Mouse (Mus musculus) heart, embryonic 15.5 days (tissue): ENCODE measurements around the gene Zfp507. TPM values are rescaled to one million over a fixed set of nuclear protein-coding genes. Genes with fewer than 3 reads are reported as not detected.

Experiments used
- ATAC-seq: fragments of 200-750 bp; cut with Nextera tagmentation; replicated peaks from 2 replicates; pipeline ENCODE4 v1.8.0; 2017; ENCODE audit warnings: low read depth, moderate TSS enrichment; ENCODE audit not compliant: insufficient number of reproducible peaks, insufficient read depth, low FRiP score
- H3K27ac ChIP-seq: fragments of 300-500 bp; sonication (generic); 2 replicates; pipeline ENCODE4 v1.5.1; 2015; ENCODE audit warnings: mild to moderate bottlenecking, inconsistent platforms
- H3K27me3 ChIP-seq: fragments of 300-500 bp; sonication (generic); 2 replicates; pipeline ENCODE4 v1.6.1; 2015; ENCODE audit warnings: inconsistent platforms
- H3K36me3 ChIP-seq: fragments of 300-500 bp; sonication (generic); 2 replicates; pipeline ENCODE4 v1.6.1; 2015; ENCODE audit warnings: mild to moderate bottlenecking, inconsistent platforms
- H3K4me1 ChIP-seq: fragments of 300-500 bp; sonication (generic); replicated peaks from 2 replicates; pipeline ENCODE4 v1.6.1; 2015; ENCODE audit warnings: inconsistent platforms
- H3K4me2 ChIP-seq: fragments of 300-500 bp; sonication (generic); 2 replicates; pipeline ENCODE4 v1.6.1; 2015; ENCODE audit warnings: inconsistent platforms, mild to moderate bottlenecking, moderate library complexity
- H3K4me3 ChIP-seq: fragments of 300-500 bp; sonication (generic); 2 replicates; pipeline ENCODE4 v1.5.1; 2015; ENCODE audit warnings: mild to moderate bottlenecking, inconsistent platforms
- H3K9ac ChIP-seq: fragments of 300-500 bp; sonication (generic); 2 replicates; pipeline ENCODE4 v1.6.1; 2015; ENCODE audit warnings: mild to moderate bottlenecking, inconsistent platforms
- H3K9me3 ChIP-seq: fragments of 300-500 bp; sonication (generic); replicated peaks from 2 replicates; pipeline ENCODE4 v1.6.1; 2016; ENCODE audit warnings: inconsistent platforms
- WGBS: fragments of 180-500 bp; shearing (Covaris S2); methylation state at CpG from one replicate; pipeline ENCODE4 v1.1.7; 2015; ENCODE audit warnings: mixed read lengths; 5-methylcytosine and 5-hydroxymethylcytosine counted together
- polyA plus RNA-seq: library from polyadenylated mRNA; unstranded; fragments of >200 nt; fragmentation: Nextera tagmentation; extraction: Ambion mirVana; gene quantifications from 2 replicates; pipeline ENCODE4 v1.2.1, GENCODE M21; 2015

The Zfp507 gene
- 11.1 and 11.9 TPM in 2 replicates for polyA plus RNA-seq

- ATAC-seq: peak; percentile 95
- Histone ChIP-seq H3K27me3 (no peaks in the 10 kb centered on the region), H3K9ac (peak within 1 kb of the TSS; percentile 97), H3K36me3 (peaks cover 27% of the 10 kb centered on the region), H3K4me3 (peak within 1 kb of the TSS; percentile 96), H3K4me1 (peaks cover 6% of the 10 kb centered on the region; the same call in 1 of the 2 replicates), H3K27ac (peak within 1 kb of the TSS; percentile 84), H3K4me2 (peak within 1 kb of the TSS; percentile 82), H3K9me3 (no peaks in the 10 kb centered on the region)
- whole genome bisulfite sequencing: 21% methylated on average over 23 of the region's 26 CpGs
These were observed at the start of gene Zfp507 for GRCm38 (mm10) chr7:35802906-35803595. Gene Zfp507 (minus strand): TSS chr7:35803003.

DNA sequence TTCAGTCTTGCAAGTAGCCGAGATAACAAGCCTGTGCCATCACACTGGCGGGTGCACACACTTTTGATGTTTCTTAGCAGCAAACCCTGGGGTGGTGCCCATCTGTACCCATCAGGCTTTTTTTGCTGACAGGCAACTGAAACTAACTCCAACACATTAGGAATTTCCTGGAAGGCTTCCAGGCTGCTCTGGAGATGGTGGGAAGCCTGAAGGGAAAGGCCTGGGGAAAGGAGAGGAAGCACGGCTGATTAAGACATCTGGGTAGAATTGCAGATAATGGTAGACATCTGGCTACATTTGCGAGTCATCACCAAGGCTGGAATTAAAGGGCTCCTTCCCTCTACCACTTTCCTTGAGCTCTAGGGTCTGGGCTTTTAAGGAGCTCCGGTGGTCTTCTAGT, 47.6 kb upstream of the Zfp507 start:
- Histone ChIP-seq H3K4me3 (no peak overlapping the region), H3K36me3 (no peaks in the 10 kb centered on the region), H3K27ac (no peak overlapping the region), H3K9me3 (no peaks in the 10 kb centered on the region), H3K4me2 (no peak overlapping the region), H3K4me1 (no peaks in the 10 kb centered on the region), H3K9ac (no peak overlapping the region), H3K27me3 (no peaks in the 10 kb centered on the region)
- no peak for ATAC-seq
- 55% methylated on average over 5 of the region's 5 CpGs for WGBS

- Histone ChIP-seq H3K4me1 (no peaks in the 10 kb centered on the region), H3K27me3 (no peaks in the 10 kb centered on the region), H3K9ac (no peak overlapping the region), H3K36me3 (no peaks in the 10 kb centered on the region), H3K4me2 (no peak overlapping the region), H3K9me3 (no peaks in the 10 kb centered on the region), H3K4me3 (no peak overlapping the region), H3K27ac (no peak overlapping the region)
- WGBS: 54% methylated on average over 14 of the region's 14 CpGs
- ATAC-seq: no peak
These were observed 45.7 kb upstream of the Zfp507 start for GRCm38 (mm10) chr7:35848526-35848925.

DNA sequence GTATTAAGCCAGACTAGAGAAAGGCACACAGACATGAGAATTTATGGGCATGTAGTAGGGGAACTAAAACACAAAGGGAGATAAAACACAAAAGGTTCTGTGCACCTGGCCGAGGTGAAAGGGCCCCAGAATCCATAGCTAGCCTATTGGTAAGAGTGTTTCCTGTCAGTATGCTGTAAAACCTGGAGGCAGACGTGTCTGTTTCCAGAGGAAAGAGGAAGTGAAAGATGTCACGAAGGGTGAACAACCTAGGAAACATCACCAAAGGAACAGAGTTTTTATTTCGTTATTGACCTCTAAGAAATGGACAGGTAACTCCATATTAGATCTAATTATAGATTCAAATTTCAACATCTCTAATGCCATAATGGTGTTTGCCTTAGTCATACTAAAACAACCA, 37.7 kb upstream of the Zfp507 start:
- Histone ChIP-seq H3K27ac (no peak overlapping the region), H3K4me2 (no peak overlapping the region), H3K27me3 (0 out of 2 replicates have a peak, but pooled peaks cover 3% of the 10 kb centered on the region), H3K9me3 (no peaks in the 10 kb centered on the region), H3K4me1 (peaks cover 3% of the 10 kb centered on the region; the same call in 1 of the 2 replicates), H3K4me3 (no peak overlapping the region), H3K36me3 (no peaks in the 10 kb centered on the region), H3K9ac (no peak overlapping the region)
- ATAC-seq: no peak
- WGBS: 58% methylated on average over 4 of the region's 4 CpGs

DNA sequence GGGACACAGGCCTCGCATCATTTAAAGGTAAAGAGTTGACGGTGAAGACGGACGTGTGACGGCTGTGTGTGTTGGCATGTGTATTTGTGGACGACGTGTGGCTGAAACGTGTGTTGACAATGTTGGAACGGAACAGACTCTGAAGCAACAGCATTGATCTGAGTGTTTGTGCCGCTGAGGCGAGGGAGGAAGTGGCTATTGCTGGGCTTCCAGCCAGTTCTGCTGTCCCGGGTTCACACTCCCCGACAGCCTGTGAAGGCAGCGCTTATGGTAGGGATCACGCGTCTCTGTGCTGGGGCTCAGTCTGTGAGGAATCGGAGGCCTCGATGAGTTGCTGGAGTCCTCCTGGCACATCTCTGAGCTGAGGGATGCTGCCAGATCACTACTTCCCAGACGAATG, 34.0 kb upstream of the Zfp507 start:
- H3K4me3 ChIP-seq: no peak overlapping the region
- peaks cover 3% of the 10 kb centered on the region; the same call in 1 of the 2 replicates for H3K4me1 ChIP-seq
- no peak overlapping the region for H3K9ac ChIP-seq
- H3K27me3 ChIP-seq: 0 out of 2 replicates have a peak, but pooled peaks cover 3% of the 10 kb centered on the region
- no peak overlapping the region for H3K27ac ChIP-seq
- peak overlapping the region; percentile 35 for H3K4me2 ChIP-seq
- WGBS: 22% methylated on average over 19 of the region's 19 CpGs
- peak; percentile 80 for ATAC-seq
- no peaks in the 10 kb centered on the region for H3K36me3 ChIP-seq
- no peaks in the 10 kb centered on the region for H3K9me3 ChIP-seq

GRCm38 (mm10) chr7:35836415-35836814, 33.6 kb upstream of the Zfp507 start:
- Histone ChIP-seq H3K27me3 (0 out of 2 replicates have a peak, but pooled peaks cover 3% of the 10 kb centered on the region), H3K4me2 (peak overlapping the region; percentile 35), H3K9ac (no peak overlapping the region), H3K4me3 (no peak overlapping the region), H3K4me1 (peaks cover 3% of the 10 kb centered on the region; the same call in 1 of the 2 replicates), H3K27ac (no peak overlapping the region), H3K9me3 (no peaks in the 10 kb centered on the region), H3K36me3 (no peaks in the 10 kb centered on the region)
- WGBS: 48% methylated on average over 3 of the region's 3 CpGs
- no peak for ATAC-seq

DNA sequence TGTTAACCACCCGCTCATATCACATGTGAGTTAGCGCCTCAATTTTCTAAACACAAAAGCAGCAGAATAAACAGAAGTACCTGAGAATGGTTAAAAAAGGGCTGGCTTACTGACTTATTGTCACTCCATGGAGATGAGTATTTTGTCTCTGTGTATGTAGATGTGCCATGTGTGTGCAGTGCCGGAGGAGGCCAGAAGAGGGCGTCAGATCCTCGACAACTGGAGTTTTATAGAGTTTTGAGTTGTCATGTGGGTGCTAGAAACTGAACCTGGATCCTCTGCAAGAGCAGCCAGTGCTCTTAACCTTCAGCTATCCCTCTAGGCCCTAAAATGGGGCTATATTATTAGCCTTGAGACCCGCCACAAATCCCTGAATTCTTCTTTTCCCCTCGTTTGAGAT, 27.3 kb upstream of the Zfp507 start:
- Histone ChIP-seq H3K27me3 (no peaks in the 10 kb centered on the region), H3K4me3 (no peak overlapping the region), H3K4me1 (no peaks in the 10 kb centered on the region), H3K4me2 (no peak overlapping the region), H3K27ac (no peak overlapping the region), H3K9ac (no peak overlapping the region), H3K36me3 (no peaks in the 10 kb centered on the region), H3K9me3 (no peaks in the 10 kb centered on the region)
- ATAC-seq: no peak
- WGBS: 79% methylated on average over 7 of the region's 7 CpGs

- H3K4me3 ChIP-seq: no peak overlapping the region
- H3K4me2 ChIP-seq: no peak overlapping the region
- H3K9ac ChIP-seq: no peak overlapping the region
- no peaks in the 10 kb centered on the region for H3K27me3 ChIP-seq
- no peak overlapping the region for H3K27ac ChIP-seq
- H3K4me1 ChIP-seq: no peaks in the 10 kb centered on the region; the same call in 1 of the 2 replicates
- H3K36me3 ChIP-seq: no peaks in the 10 kb centered on the region
- WGBS: 75% methylated on average over 12 of the region's 12 CpGs
- no peaks in the 10 kb centered on the region for H3K9me3 ChIP-seq
- ATAC-seq: no peak
These were observed 21.1 kb upstream of the Zfp507 start for GRCm38 (mm10) chr7:35823906-35824305.

GRCm38 (mm10) chr7:35822320-35822719, 19.5 kb upstream of the Zfp507 start:
- Histone ChIP-seq H3K4me3 (no peak overlapping the region), H3K27ac (no peak overlapping the region), H3K9me3 (no peaks in the 10 kb centered on the region), H3K27me3 (no peaks in the 10 kb centered on the region), H3K36me3 (no peaks in the 10 kb centered on the region), H3K4me2 (no peak overlapping the region), H3K4me1 (no peaks in the 10 kb centered on the region; the same call in 1 of the 2 replicates), H3K9ac (no peak overlapping the region)
- WGBS: 77% methylated on average over 17 of the region's 17 CpGs
- ATAC-seq: no peak

GRCm38 (mm10) chr7:35821357-35821756, 18.6 kb upstream of the Zfp507 start:
- Histone ChIP-seq H3K4me2 (no peak overlapping the region), H3K27me3 (no peaks in the 10 kb centered on the region), H3K4me1 (no peaks in the 10 kb centered on the region; the same call in 1 of the 2 replicates), H3K9ac (no peak overlapping the region), H3K36me3 (no peaks in the 10 kb centered on the region), H3K27ac (0 out of 2 replicates have a peak overlapping the region, but pooled peaks have one; percentile 12), H3K9me3 (no peaks in the 10 kb centered on the region), H3K4me3 (no peak overlapping the region)
- no peak for ATAC-seq
- 71% methylated on average over 5 of the region's 5 CpGs for WGBS

- no peak overlapping the region for H3K4me3 ChIP-seq
- no peak for ATAC-seq
- no peaks in the 10 kb centered on the region for H3K36me3 ChIP-seq
- H3K9me3 ChIP-seq: no peaks in the 10 kb centered on the region
- no peaks in the 10 kb centered on the region for H3K27me3 ChIP-seq
- H3K4me1 ChIP-seq: no peaks in the 10 kb centered on the region; the same call in 1 of the 2 replicates
- WGBS: 67% methylated on average over 4 of the region's 4 CpGs
- H3K27ac ChIP-seq: no peak overlapping the region
- H3K4me2 ChIP-seq: no peak overlapping the region
- H3K9ac ChIP-seq: no peak overlapping the region
These were observed 16.7 kb upstream of the Zfp507 start for GRCm38 (mm10) chr7:35819486-35819885.
